Mouse (Mus musculus) heart, adult 2 months (tissue): ENCODE data around the gene Gstp2.

Experiments used
- CTCF ChIP-seq: fragments of 200-600 bp; IDR thresholded peaks from 2 replicates; pipeline ENCODE4 v1.8.1; 2022; ENCODE audit warnings: antibody characterized with exemption, mild to moderate bottlenecking, moderate library complexity
- EP300 ChIP-seq: fragments of 200-500 bp; IDR thresholded peaks from 2 replicates; pipeline ENCODE4 v1.6.1; 2011; ENCODE audit warnings: low read depth, low read length, control low read depth; ENCODE audit not compliant: insufficient read depth
- POLR2A ChIP-seq: fragments of 200-500 bp; IDR thresholded peaks from 2 replicates; pipeline ENCODE4 v1.6.1; 2011; ENCODE audit warnings: mild to moderate bottlenecking, low read depth, low read length, control low read depth; ENCODE audit not compliant: insufficient read depth

DNA sequence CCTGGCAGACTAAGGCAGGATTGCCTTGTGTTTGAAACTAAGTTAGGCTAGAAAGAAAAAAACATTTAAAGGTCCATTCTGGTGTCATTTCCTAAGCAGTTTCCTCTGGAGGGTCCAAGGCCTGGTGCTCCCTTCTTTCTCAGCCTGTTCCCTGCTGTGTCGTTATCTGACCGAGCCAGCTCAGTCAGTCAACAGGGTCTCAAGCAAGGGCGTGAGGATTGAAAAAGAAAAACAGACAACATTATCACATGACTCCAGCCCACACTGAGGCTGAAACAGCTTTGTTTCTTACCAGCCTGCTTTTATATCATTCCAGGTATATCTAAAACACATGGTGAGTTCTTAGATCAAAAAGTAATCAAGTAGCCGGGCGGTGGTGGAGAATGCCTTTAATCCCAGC lies 30.2 kb downstream of the Gstp2 start:
- no peak for TF ChIP-seq CTCF
- no peak for TF ChIP-seq POLR2A
- TF ChIP-seq EP300 = no peak
